Mouse (Mus musculus): ENCODE measurements around the gene Rbmxl1.
"Not testable (repeated sequence)": the region's sequence is repeated elsewhere in the genome, so short reads cannot be mapped to it uniquely, and the experiment has no call there.

Rbmxl1 gene

DNA sequence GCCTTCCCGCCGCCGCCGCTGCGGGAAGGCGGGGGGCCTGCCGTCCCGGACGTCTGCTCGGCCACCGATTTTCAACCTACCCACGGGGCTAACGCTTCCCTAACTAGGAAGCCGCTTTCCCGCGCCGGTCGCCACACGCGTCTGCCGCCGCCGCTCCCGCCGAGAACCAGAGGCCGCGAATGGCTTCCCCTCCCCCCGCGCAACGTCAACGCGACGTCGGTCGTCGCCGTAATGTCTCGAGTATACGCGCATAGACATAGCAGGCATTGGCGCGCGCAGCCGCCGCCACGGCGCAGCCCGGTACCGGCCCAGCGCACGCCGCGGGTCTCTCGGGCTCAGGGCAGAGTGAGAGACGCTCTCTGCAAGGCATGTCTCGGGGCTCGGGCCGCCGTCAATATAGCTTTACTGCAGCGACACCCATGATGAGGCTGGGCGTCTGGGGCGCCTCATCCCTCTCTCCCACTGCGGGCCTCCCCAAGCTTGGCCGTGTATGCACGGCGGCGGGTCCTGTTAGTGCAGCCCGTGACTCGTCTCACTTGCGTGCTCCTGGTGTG is at the start of gene Rbmxl1:
Gene Rbmxl1, minus strand, starts transcription at position 180 of the 554 bp plus-strand sequence.
- peak in 1 of 2 experiments; percentile 81 for DNase-seq (ENCODE audit: low spot score in 2 of 2)

DNA sequence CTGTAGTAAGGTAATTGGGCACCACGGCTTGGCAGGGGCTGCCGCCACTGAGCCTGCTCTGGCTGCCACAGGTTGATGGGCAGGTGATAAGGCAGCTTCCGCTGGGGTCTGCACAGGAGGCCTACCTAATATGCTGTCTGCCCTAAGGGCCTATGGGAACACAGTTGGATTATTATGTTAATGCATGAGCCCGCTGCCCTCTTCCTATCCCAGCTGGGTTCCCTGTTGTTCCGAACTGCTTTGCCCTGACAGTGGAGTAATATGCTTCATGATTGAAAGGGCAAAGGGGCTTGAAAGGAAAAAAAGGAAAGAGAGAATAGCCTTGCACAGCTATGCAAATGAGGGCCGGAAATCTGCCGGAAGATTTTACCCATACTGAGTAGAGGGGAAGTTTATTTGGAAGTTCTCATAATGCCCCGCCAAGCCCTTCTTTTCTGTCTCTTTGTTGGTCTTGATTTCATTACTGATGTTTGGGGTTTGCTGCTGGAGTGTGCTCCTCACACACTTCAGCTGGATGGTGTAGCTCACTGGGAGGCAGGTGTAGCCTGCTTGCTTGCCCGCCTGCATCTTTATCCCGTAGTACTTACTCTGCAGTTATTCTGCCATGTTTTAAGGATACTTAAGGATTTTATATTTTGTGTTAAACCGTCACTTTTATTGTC is 48.2 kb upstream of the Rbmxl1 start:
- no peak for DNase-seq (ENCODE audit: low spot score in 2 of 2)

DNA sequence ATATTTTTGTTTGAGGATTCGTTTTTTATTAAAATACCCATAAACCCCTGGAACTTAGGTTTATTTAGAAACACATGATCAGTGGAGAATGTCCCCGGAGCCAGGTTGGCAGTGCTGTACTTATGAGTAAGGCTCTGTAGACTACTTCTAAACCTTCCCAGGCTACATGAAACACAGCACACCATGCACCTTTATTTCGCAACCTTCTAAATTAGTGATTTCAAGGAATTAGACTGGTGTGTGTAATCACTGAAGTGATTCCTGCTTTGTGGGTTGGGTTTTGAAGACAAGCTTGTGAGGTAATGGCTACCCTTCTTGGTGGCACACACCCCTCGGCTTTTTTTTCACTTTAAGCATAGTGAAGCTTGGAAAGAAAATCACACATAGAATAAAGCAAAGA is 47.1 kb upstream of the Rbmxl1 start:
- DNase-seq (ENCODE audit: low spot score in 2 of 2) = no peak

DNA sequence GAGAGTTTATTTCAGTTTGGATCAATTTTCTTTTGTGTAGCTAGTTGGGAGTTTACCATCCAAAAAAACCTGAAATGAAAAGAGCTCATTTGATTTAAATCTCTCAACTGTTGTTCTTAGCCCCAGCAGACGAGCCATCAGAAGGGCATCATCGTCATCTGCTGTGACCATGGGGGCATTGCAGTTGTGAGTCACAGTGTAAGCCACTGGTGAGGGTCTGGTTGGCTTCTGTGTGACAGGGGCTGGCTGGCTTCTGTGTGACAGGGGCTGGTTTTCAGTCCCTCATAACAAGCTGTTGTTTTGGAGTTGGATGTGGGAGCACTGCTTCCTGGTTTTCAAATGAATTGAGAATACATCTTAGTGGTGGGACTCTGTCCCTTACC is 42.0 kb upstream of the Rbmxl1 start:
- DNase-seq (ENCODE audit: low spot score in 2 of 2) = no peak

DNA sequence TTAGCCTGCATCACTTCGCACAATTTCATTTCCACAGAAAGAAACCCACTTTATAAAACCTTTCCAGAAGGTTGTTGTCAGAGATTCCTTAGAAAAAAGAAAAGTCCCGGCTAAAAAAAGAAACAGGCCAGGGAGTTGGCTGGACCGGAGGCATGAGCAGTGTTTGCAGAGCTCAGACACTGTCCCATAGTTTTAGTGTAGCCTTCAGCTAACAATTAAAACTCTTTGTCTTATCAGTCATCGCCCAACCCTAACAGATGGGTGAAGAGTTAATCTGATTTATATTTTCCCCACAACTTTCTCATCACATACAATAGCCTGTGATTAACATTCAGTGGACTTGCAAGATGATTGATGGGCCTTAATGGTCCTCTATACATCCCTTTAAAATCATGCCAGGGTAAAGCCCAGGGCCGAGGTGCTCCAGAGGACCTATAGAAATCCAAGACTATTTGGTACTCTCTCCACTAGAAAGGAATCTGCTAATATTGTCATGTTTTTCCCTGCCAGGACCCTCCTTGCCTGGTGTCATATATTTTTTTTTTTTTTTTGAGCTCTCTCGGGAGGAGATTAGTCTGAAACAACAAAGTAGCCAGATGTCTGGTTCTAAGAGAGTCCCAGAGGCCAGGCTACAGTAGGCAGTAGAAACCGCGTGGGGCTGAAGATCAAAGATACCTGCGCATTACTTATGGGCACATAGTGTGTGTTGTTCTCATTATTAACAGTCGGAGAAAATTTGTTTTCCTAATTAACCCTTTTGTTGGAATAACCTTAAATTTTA is 41.5 kb upstream of the Rbmxl1 start:
- no peak for DNase-seq (ENCODE audit: low spot score in 2 of 2)

DNA sequence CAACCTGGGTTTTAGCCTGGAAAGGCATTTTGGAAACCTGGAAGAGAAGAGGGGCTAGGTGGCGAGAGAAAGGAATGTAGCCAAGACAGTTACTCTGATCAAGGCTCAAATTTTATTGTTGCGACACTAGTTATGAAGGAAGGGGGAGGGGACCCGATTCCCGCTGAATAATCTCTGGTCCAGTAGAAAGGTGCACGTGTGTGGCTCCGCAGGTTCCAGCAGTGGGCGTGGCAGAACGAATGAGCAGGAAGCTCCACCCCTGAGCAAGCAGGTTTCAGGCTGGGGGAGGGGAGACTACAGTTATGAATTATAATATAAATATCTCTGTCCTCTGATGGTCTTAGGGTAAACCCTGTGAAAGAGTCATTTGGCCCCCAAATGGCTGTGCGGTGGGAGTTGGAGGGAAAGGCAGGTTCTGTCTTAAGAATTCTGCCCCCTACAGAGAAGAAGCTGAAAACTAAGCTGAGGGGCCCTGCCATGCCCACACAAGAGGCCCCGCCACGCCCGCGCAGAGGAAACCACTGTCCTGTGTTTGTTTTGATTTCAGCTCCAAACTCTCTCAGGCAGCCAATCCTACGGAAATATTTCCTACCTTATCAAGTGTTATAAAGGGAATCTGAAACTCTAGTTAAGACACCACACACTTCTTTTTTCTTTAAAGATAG is 36.6 kb upstream of the Rbmxl1 start:
- not testable (repeated sequence) for DNase-seq (ENCODE audit: low spot score in 2 of 2)

DNA sequence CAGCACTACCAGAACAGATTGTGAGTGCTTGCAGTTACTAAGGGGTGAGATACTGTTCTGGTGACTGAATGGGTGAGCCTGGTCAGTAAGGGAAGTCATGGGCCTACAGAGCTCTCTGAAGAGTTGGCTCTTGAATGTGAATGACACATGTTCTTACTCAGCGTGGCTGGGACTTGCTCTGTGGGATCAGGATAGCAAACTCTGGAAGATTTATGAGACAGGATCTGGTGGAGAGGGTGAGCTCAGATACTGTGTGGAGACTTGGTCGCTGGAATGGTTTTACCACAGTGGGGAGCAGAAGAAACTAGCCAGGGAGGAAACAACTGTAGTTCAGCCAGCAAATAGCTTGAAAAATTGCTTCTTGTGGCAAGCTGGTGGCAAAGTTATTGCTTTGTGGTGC is 35.8 kb upstream of the Rbmxl1 start:
- no peak for DNase-seq (ENCODE audit: low spot score in 2 of 2)

DNA sequence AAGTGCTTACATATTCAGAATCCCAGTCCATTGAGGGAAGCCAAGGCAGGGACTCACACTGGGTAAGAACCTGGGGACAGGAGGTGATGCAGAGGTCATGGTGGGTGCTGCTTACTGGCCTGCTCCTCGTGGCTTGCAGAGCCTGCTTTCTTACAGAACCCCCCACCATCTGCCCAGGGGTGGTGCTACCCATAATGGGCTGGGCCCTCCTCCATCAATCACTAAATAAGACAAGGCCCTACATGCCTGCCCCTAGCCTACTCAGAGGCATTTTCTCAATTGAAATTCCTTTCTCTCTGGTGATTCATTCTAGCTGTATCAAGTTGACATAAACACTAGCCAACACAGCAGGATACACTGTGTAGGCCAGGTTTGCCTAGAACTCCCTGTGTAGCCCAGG is 34.9 kb upstream of the Rbmxl1 start:
- no peak for DNase-seq (ENCODE audit: low spot score in 2 of 2)

DNA sequence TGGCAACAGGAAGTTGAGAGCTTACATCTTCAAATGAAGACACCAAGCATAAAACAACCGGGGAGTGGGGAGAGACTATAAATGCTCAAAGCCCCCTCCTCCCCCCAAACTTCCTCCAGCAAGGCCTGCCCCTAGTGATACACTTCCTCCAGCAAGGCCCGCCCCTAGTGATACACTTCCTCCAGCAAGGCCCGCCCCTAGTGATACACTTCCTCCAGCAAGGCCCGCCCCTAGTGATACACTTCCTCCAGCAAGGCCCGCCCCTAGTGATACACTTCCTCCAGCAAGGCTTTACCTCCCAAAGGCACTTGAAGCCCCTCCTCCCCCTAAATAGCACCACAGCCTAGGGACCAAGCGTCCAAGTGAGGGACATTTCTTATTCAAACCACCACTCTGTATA is 34.0 kb upstream of the Rbmxl1 start:
- not testable (repeated sequence) for DNase-seq (ENCODE audit: low spot score in 2 of 2)

DNA sequence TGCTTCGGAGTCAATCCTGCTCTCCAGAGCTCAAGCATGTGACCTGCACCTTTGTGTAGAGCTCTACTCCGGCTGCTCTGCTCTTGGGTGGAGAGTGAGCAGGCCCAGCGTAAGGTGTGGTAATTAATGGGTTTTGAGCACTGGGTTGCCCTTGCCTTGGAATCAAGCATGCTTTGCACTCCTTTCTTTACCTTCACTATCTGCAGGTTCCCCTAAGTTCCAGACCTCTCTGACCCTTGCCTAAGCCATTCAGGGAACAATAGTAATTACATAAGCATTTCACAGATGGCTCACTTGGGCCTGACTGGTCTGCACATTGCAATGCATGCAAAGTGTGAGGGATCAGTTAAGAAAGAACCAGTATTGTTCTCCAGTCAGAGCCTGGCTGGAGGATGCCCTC is 29.1 kb upstream of the Rbmxl1 start:
- DNase-seq (ENCODE audit: low spot score in 2 of 2) = no peak

DNA sequence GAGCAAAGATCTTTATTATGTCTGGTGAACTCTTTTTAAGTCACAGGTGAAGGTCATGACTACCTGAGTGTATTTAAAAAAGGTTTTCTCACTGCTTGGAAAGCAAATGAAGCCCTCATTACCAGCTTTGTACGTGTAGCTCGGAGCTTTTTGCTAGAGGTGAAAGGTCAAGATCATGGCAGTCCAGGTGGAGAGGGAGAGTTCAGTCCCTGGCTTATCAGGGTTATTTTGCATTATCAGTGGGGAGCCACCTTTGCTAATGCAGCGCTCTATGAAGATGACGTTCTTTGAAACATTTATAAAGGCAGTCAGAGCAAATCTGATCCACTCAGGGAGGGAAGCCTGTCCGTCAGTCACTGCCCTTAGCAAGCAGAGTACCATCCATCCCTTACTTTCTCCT is 28.0 kb upstream of the Rbmxl1 start:
- no peak for DNase-seq (ENCODE audit: low spot score in 2 of 2)

DNA sequence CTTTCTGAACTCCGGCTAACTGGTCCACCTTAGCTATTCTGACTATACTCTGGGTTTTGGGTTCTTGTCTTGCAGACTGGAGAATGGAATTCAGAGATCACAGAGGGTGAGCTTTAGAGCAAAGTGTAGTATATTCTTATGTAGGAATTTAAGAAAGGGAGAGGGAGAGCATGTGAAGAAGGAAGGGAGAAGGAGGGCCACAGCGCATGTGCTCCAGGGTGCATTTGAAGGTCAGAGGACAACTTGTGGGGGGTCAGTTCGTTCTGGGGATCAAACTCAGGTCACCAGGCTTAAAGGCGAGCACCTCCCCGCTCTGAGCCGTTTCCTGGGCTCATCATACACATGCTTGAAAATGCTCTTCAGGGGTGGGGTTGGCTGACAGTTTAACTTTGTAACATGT is 25.3 kb upstream of the Rbmxl1 start:
- DNase-seq (ENCODE audit: low spot score in 2 of 2) = no peak

DNA sequence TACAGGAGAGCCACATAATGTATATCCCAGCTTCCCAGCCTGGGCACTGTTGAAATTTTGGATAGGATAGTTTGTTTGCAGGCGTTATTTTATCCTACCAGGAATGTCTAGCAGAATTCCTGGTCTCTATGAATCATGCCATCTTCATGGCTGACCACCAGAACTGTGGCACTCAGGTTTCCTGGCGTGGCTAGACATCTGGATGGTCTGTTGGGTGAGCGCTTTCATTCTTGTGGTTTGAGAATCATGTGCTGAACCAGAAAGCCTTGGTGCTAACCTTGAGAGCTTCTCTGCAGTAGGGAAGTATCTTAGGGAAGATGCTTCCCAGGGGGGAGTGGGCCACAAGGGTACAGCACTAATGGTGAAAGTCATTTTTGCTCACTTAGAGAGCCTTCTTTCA is 6.4 kb upstream of the Rbmxl1 start:
- no peak for DNase-seq (ENCODE audit: low spot score in 2 of 2)

DNA sequence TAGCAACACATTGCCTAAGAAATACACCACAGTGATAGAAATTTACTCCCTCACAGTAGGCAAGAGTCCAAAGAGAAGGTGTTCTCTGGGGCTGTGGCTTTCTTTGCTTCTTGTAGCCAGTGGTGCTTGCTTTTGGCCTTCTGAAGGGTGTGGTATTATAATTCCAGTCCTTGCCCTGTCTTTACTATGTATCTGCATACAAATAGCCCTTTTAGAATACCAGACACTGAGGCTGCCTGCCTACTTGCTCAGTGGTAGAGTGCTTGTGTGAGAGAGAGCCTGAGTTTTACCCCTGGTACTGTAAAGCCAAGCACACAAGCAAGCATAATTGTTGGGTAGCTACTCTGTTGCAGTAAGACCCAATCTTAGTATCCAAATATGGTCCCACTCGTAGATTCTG is 6.0 kb upstream of the Rbmxl1 start:
- DNase-seq (ENCODE audit: low spot score in 2 of 2) = no peak

DNA sequence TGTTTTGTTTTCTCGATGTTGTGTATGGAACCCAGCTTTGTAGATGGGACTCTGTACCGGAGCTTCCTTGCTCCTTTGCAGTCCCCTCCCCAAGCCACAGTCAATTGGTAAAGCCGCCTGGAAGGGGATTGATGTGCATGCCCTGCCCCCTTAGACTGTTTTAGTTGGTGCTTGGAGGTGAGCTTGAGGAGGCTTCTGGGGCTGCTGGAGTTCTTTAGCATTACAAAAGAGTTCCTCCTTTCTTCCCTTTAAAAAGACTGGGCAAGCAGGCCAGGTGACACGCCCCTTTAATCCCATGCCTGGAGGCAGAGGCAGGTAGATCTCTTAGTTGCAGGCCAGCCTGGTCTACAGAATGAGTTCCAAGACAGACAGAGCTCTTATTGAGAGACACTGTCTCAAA is 4.4 kb upstream of the Rbmxl1 start:
- no peak for DNase-seq (ENCODE audit: low spot score in 2 of 2)

DNA sequence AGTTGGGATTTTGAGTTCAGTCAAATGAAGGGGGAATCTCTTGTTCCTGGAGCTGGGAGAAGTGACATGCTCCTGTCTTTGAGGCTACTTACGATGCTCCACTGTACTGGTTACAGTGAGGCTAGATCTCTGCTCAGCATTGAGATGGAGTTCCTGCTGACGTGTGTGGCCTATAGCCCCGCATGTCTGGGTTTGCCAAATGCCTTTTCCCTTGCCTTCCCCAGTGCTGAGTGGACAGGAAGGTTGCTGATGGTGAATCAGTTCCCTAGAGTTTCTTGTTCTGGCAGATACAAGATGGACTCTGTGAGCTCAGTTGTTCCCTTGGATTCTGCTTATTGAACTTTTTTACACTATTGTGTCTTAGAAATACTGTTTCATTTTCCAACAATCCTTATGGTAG is 2.2 kb upstream of the Rbmxl1 start:
- DNase-seq (ENCODE audit: low spot score in 2 of 2) = no peak

DNA sequence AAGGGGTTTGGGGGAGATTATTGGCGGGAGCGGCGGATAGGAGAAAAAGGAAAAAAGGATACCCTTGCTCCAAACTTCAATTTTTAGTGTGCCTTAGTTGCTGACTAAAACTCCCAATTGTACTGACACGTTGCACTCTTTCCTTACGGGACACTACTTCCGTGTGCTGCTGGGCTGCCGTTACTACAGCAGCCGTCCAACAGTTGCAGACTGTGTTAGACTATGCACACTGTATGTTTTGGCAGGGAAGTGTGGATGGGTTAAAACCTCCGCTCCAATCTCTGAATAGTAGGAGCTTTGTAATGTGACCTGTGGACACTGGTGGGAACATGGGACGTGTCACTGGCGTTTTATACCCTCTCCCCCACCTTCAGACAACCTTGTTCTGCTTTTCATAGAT is 1.4 kb upstream of the Rbmxl1 start:
- no peak for DNase-seq (ENCODE audit: low spot score in 2 of 2)

DNA sequence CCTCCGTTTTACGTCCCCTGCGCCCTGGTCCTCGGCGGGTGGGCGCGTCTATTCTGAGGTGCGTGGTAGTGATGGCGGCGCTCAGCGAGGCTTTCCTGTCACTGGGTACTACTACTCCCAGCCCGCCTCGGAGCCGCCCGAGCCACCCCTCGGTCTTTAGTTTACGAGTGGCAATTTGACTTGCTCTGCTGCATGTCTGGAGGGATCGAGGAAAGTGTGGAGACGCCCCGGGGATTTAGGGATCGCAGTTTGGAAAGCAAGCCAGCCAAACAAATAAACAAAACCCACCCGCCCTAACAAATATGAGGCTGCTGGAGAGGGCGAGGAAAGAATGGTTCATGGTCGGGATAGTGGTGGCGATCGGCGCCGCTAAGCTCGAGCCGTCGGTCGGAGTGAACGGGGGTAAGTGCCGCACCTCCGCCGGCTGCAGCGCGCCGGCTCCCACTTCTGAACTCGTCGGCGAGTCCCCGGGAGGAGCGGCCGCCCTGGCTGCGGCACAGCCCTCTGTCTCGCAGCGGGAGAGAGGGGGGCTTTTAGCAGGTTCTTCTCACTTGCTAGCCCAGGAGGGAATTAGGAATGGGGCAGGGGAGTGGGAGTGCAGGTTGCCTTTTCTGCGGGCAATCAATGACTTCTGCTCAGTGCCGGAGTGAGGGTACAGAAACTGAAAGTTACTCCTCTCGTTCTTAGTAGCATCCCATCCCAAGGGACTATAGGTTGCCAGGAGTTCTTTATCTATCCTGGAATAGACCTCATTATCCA is 754 bp upstream of the Rbmxl1 start, which contains the start of gene Slc10a7:
Gene Slc10a7, plus strand, starts transcription at position 74 of the 759 bp plus-strand sequence.
- peak; percentile 76 to 81 for DNase-seq (ENCODE audit: low spot score in 2 of 2)

DNA sequence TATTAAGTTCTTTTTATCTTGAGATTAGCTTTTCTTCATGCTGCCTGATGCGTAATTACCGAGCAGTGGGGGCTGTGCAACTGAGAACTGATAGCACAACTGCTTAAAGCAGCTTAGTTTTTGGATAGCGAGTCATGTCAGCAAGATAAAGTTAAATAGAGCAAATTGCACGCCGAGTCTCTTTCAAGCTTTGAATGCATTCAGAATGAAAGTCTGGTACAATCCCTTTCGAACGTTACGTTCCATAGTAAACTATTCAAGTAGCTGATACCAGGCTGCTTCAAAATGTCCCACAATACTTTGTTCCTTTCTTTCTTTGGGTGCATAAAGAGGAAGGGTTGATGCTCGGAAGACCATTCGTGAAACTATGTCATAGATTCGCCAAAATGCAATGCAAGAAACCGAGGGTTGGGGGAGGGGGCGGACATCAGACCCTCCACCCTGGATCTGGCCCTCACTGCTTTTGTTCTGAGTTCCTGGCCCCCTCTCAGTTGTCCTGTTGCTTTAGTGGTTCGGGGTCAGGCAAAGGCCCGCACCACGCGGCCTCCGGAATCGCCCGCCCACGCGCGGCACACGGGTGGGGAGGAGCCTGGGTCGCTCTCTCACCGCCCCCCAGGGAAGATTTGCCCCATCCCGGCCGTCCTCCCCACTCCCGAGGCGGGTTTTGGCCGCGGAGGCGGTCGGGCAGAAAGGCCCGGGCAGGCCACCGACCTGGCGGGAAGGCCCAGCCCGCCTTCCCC is 549 bp downstream of the Rbmxl1 start:
- DNase-seq (ENCODE audit: low spot score in 2 of 2) = peak; percentile 3 to 71

DNA sequence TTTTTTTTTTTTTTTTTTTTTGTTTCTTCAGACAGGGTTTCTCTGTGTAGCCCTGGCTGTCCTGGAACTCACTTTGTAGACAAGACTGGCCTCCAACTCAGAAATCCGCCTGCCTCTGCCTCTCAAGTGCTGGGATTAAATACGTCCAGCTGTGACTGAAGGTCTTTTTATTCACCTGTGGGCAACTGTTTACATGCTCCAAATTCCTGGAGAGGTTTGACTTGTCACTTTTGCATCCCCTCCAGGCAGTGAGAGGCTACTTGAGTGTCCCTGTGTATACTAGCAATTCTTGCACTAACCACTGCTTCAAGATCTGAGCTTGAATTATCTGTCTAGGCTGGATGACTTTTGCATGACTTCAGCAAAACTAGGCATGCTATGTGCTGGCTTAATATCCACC is 6.0 kb downstream of the Rbmxl1 start:
- no peak for DNase-seq (ENCODE audit: low spot score in 2 of 2)

DNA sequence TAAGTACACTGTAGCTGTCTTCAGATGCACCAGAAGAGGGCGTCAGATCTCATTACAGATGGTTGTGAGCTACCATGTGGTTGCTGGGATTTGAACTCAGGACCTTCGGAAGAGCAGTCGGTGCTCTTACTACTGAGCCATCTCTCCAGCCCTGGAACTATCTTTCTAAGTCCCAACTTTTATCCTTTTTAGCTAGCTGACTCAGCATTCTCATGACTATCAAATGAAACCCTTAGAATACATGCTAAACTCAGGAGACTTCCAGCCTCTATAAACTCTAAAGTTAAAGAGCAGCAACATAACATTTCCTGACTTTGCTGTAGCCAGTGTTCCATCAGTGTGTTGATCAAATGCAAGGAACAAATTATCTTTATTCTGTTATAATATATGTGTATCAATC is 12.4 kb downstream of the Rbmxl1 start:
- DNase-seq (ENCODE audit: low spot score in 2 of 2) = not testable (repeated sequence)
